Mouse (Mus musculus) forebrain, embryonic 12.5 days (tissue): ENCODE data around the gene Gtf3c1. TPM values are rescaled to one million over a fixed set of nuclear protein-coding genes. Genes with fewer than 3 reads are reported as not detected.
"Not testable (repeated sequence)": the region's sequence is repeated elsewhere in the genome, so short reads cannot be mapped to it uniquely, and the experiment has no call there.

Experiments used
- ATAC-seq: fragments of 200-750 bp; cut with Nextera tagmentation; 2 replicates; pipeline ENCODE4 v1.8.0; 2017; ENCODE audit warnings: moderate TSS enrichment; ENCODE audit not compliant: low FRiP score
- H3K27ac ChIP-seq: fragments of 300-500 bp; sonication (generic); 2 replicates; pipeline ENCODE4 v1.5.1; 2016; ENCODE audit warnings: mild to moderate bottlenecking
- H3K27me3 ChIP-seq: fragments of 300-500 bp; sonication (generic); 2 replicates; pipeline ENCODE4 v1.6.1; 2016; ENCODE audit warnings: mild to moderate bottlenecking
- H3K36me3 ChIP-seq: fragments of 300-500 bp; sonication (generic); replicated peaks from 2 replicates; pipeline ENCODE4 v1.6.1; 2016; ENCODE audit warnings: mild to moderate bottlenecking
- H3K4me1 ChIP-seq: fragments of 300-500 bp; sonication (generic); 2 replicates; pipeline ENCODE4 v1.6.1; 2016
- H3K4me2 ChIP-seq: fragments of 300-500 bp; sonication (generic); 2 replicates; pipeline ENCODE4 v1.6.1; 2016; ENCODE audit warnings: mild to moderate bottlenecking, moderate library complexity
- H3K4me3 ChIP-seq: fragments of 300-500 bp; sonication (generic); replicated peaks from 2 replicates; pipeline ENCODE4 v1.5.1; 2016; ENCODE audit warnings: mild to moderate bottlenecking
- H3K9ac ChIP-seq: fragments of 300-500 bp; sonication (generic); 2 replicates; pipeline ENCODE4 v1.6.1; 2016; ENCODE audit warnings: mild to moderate bottlenecking
- H3K9me3 ChIP-seq: fragments of 300-500 bp; sonication (generic); 2 replicates; pipeline ENCODE4 v1.6.1; 2016
- WGBS: fragments of 180-500 bp; shearing (Covaris S2); methylation state at CpG from one replicate; pipeline ENCODE4 v1.1.7; 2016; 5-methylcytosine and 5-hydroxymethylcytosine counted together
- polyA plus RNA-seq: library from polyadenylated mRNA; unstranded; fragments of >200 nt; fragmentation: Nextera tagmentation; extraction: Ambion mirVana; gene quantifications from 2 replicates; pipeline ENCODE4 v1.2.1, GENCODE M21; 2016

Gtf3c1 gene
- polyA plus RNA-seq, 1 experiment from 2014 or later, result 51.4 TPM

GRCm38 (mm10) chr7:125731679-125732078 lies 24.1 kb upstream of the Gtf3c1 start:
- Histone ChIP-seq H3K27ac (no peak overlapping the region), H3K9ac (no peak overlapping the region), H3K9me3 (no peaks in the 10 kb centered on the region), H3K36me3 (no peaks in the 10 kb centered on the region), H3K4me2 (no peak overlapping the region), H3K27me3 (no peaks in the 10 kb centered on the region), H3K4me1 (peaks cover 9% of the 10 kb centered on the region), H3K4me3 (no peak overlapping the region)
- ATAC-seq, result no peak

GRCm38 (mm10) chr7:125723189-125723972 lies 15.8 kb upstream of the Gtf3c1 start:
- Histone ChIP-seq H3K9ac (no peak overlapping the region), H3K27ac (0 out of 2 replicates have a peak overlapping the region, but pooled peaks have one; percentile 25), H3K27me3 (no peaks in the 10 kb centered on the region), H3K4me2 (no peak overlapping the region), H3K4me3 (no peak overlapping the region), H3K36me3 (no peaks in the 10 kb centered on the region), H3K9me3 (no peaks in the 10 kb centered on the region), H3K4me1 (peaks cover 2% of the 10 kb centered on the region; the same call in 1 of the 2 replicates)
- WGBS, result 54% methylated on average over 5 of the region's 5 CpGs
- ATAC-seq, result no peak

GRCm38 (mm10) chr7:125722127-125722526 lies 14.5 kb upstream of the Gtf3c1 start:
- Histone ChIP-seq H3K27ac (no peak overlapping the region), H3K36me3 (no peaks in the 10 kb centered on the region), H3K9me3 (no peaks in the 10 kb centered on the region), H3K27me3 (no peaks in the 10 kb centered on the region), H3K4me1 (peaks cover 2% of the 10 kb centered on the region; the same call in 1 of the 2 replicates), H3K4me2 (no peak overlapping the region), H3K4me3 (no peak overlapping the region), H3K9ac (no peak overlapping the region)
- no peak for ATAC-seq

GRCm38 (mm10) chr7:125721033-125721432 lies 13.5 kb upstream of the Gtf3c1 start:
- H3K4me1 ChIP-seq, result peaks cover 2% of the 10 kb centered on the region; the same call in 1 of the 2 replicates
- H3K4me3 ChIP-seq, result no peak overlapping the region
- no peak overlapping the region for H3K4me2 ChIP-seq
- H3K36me3 ChIP-seq, result no peaks in the 10 kb centered on the region
- H3K27ac ChIP-seq, result no peak overlapping the region
- no peaks in the 10 kb centered on the region for H3K27me3 ChIP-seq
- 86% methylated on average over 4 of the region's 4 CpGs for WGBS
- no peaks in the 10 kb centered on the region for H3K9me3 ChIP-seq
- no peak for ATAC-seq
- no peak overlapping the region for H3K9ac ChIP-seq

GRCm38 (mm10) chr7:125720370-125720769 lies 12.8 kb upstream of the Gtf3c1 start:
- Histone ChIP-seq H3K9me3 (no peaks in the 10 kb centered on the region), H3K27me3 (no peaks in the 10 kb centered on the region), H3K36me3 (no peaks in the 10 kb centered on the region), H3K9ac (no peak overlapping the region), H3K27ac (no peak overlapping the region), H3K4me2 (no peak overlapping the region), H3K4me3 (no peak overlapping the region), H3K4me1 (peaks cover 2% of the 10 kb centered on the region; the same call in 1 of the 2 replicates)
- WGBS, result 85% methylated on average over 5 of the region's 5 CpGs
- no peak for ATAC-seq

GRCm38 (mm10) chr7:125717612-125718011 lies 10.0 kb upstream of the Gtf3c1 start:
- Histone ChIP-seq H3K36me3 (no peaks in the 10 kb centered on the region), H3K27me3 (no peaks in the 10 kb centered on the region), H3K9me3 (no peaks in the 10 kb centered on the region), H3K27ac (no peak overlapping the region), H3K4me1 (no peaks in the 10 kb centered on the region), H3K9ac (no peak overlapping the region), H3K4me3 (no peak overlapping the region), H3K4me2 (no peak overlapping the region)
- ATAC-seq, result no peak

- Histone ChIP-seq H3K27me3 (no peaks in the 10 kb centered on the region), H3K36me3 (0 out of 2 replicates have a peak, but pooled peaks cover under 1% of the 10 kb centered on the region), H3K4me2 (no peak overlapping the region), H3K9ac (no peak overlapping the region), H3K4me3 (no peak overlapping the region), H3K27ac (no peak overlapping the region), H3K9me3 (no peaks in the 10 kb centered on the region), H3K4me1 (no peaks in the 10 kb centered on the region)
- no peak for ATAC-seq
- WGBS, result 77% methylated on average over 2 of the region's 2 CpGs
Observed at GRCm38 (mm10) chr7:125716724-125717123, 9.1 kb upstream of the Gtf3c1 start.

GRCm38 (mm10) chr7:125714803-125715202 lies 7.2 kb upstream of the Gtf3c1 start:
- no peak overlapping the region for H3K9ac ChIP-seq
- no peak overlapping the region for H3K4me2 ChIP-seq
- no peaks in the 10 kb centered on the region for H3K9me3 ChIP-seq
- ATAC-seq, result no peak
- H3K27ac ChIP-seq, result no peak overlapping the region
- H3K27me3 ChIP-seq, result no peaks in the 10 kb centered on the region
- H3K4me3 ChIP-seq, result no peak overlapping the region
- WGBS, result 89% methylated on average over 3 of the region's 3 CpGs
- H3K4me1 ChIP-seq, result no peaks in the 10 kb centered on the region
- H3K36me3 ChIP-seq, result 0 out of 2 replicates have a peak, but pooled peaks cover 3% of the 10 kb centered on the region

GRCm38 (mm10) chr7:125713542-125714055 lies 6.0 kb upstream of the Gtf3c1 start:
- H3K27ac ChIP-seq, H3K4me1 ChIP-seq, H3K27me3 ChIP-seq, H3K4me3 ChIP-seq, H3K9ac ChIP-seq, ATAC-seq, H3K9me3 ChIP-seq, H3K36me3 ChIP-seq, H3K4me2 ChIP-seq: not testable (repeated sequence)
- WGBS, result 92% methylated on average over 7 of the region's 7 CpGs

- Histone ChIP-seq H3K27me3 (no peaks in the 10 kb centered on the region), H3K36me3 (peaks cover 14% of the 10 kb centered on the region), H3K27ac (no peak overlapping the region), H3K4me3 (peak overlapping the region; percentile 83), H3K9ac (peak overlapping the region; percentile 87), H3K4me2 (peak overlapping the region; percentile 80), H3K9me3 (no peaks in the 10 kb centered on the region), H3K4me1 (peaks cover 34% of the 10 kb centered on the region)
- ATAC-seq, result no peak
- 1% methylated on average over 15 of the region's 15 CpGs for WGBS
Observed at GRCm38 (mm10) chr7:125708100-125708499, 520 bp upstream of the Gtf3c1 start.

GRCm38 (mm10) chr7:125707186-125707585 lies 394 bp downstream of the Gtf3c1 start:
- WGBS, result under 1% methylated on average over 24 of the region's 24 CpGs
- peaks cover 23% of the 10 kb centered on the region for H3K36me3 ChIP-seq
- peaks cover 34% of the 10 kb centered on the region for H3K4me1 ChIP-seq
- peak overlapping the region; percentile 94 for H3K9ac ChIP-seq
- peak; percentile 83 for ATAC-seq
- H3K4me2 ChIP-seq, result peak overlapping the region; percentile 80
- peak overlapping the region; percentile 91 for H3K27ac ChIP-seq
- H3K27me3 ChIP-seq, result no peaks in the 10 kb centered on the region
- no peaks in the 10 kb centered on the region for H3K9me3 ChIP-seq
- peak overlapping the region; percentile 83 for H3K4me3 ChIP-seq

- Histone ChIP-seq H3K9me3 (peaks cover 7% of the 10 kb centered on the region), H3K4me2 (no peak overlapping the region), H3K4me3 (no peak overlapping the region), H3K4me1 (peaks cover 23% of the 10 kb centered on the region), H3K27me3 (no peaks in the 10 kb centered on the region), H3K36me3 (peaks cover 64% of the 10 kb centered on the region), H3K27ac (no peak overlapping the region), H3K9ac (no peak overlapping the region)
- ATAC-seq, result no peak
- 83% methylated on average over 1 of the region's 1 CpGs for WGBS
Observed at GRCm38 (mm10) chr7:125702791-125703190, 4.8 kb downstream of the Gtf3c1 start.

GRCm38 (mm10) chr7:125694056-125694455 lies 13.5 kb downstream of the Gtf3c1 start:
- 77% methylated on average over 5 of the region's 5 CpGs for WGBS
- Histone ChIP-seq H3K9me3 (peaks cover 4% of the 10 kb centered on the region), H3K27ac (no peak overlapping the region), H3K27me3 (no peaks in the 10 kb centered on the region), H3K36me3 (peaks cover 99% of the 10 kb centered on the region), H3K4me3 (no peak overlapping the region), H3K9ac (no peak overlapping the region), H3K4me2 (no peak overlapping the region), H3K4me1 (no peaks in the 10 kb centered on the region)
- no peak for ATAC-seq
